Mouse (Mus musculus): ENCODE data around the gene Dlg4. TPM values are rescaled to one million over a fixed set of nuclear protein-coding genes. Genes with fewer than 3 reads are reported as not detected.
A peak's percentile ranks its signal among the peaks of the same experiment; 100 is the strongest.

The Dlg4 gene
- 100 to 1,000 TPM; 888 to 914 TPM for total RNA-seq (2021)

- DNase-seq = no peak
Measured at GRCm38 (mm10) chr11:70016669-70017068, at the start of gene Dlg4. Dlg4 (plus strand) TSS chr11:70016942.

DNA sequence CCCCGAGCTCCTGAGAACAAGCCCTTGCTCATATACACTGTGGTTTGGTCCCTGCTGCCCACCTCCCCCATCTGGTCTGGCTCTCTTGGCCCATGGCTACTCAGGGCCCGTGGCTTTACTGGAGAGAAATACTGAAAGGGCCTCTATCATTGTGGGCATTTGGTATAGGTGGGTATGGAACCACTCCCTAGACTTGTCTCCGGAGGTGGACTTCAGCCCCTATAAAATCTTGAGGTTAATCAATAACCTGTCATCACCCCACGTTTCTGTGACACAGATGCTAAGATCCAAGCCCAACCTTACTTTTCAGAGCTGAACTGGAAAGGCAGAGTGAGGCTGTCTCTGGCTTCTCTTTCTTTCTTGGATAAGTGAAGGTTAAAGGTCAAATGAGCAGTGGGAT lies 47.9 kb upstream of the Dlg4 start:
- no peak for DNase-seq

- DNase-seq = no peak
Measured at GRCm38 (mm10) chr11:69970222-69970621, 46.5 kb upstream of the Dlg4 start.

DNA sequence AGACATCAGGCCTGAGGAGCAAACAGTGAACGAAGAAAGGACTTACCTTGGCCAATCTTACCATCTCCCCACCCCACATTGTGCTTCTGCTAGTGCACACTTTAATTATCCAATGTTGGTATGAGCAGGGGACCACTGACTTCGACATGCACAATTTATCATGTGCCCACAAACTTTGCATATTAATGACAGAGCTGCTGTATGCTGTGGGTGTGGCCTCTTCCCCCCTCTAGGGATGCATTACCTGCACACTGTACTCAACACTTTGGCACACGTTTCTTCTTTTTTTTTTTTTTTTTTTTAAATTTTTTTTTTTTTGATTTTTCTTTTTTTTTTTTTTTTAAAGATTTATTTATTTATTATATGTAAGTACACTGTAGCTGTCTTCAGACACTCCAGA lies 46.0 kb upstream of the Dlg4 start:
- DNase-seq = no peak

- DNase-seq = no peak
Measured at GRCm38 (mm10) chr11:69974907-69975306, 41.8 kb upstream of the Dlg4 start.

DNA sequence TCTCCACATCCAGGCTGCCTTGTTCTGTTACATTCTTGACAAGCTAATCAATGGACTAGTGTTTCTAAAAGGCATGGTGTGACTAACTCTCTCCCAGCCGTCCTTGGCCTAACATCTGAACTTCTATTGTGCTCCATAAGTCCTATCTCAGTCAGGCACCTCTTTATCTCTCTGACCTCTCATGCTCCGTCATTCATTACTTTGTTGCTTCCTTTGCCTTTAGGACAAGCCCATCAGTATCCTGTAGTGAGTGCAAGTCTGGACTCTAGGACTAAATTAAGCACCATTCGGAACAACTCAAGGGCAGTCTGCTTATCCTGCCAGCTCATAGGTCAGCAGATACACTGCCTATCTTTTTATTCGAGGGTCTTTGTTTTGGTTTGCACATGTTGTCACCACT lies 40.5 kb upstream of the Dlg4 start:
- DNase-seq = no peak

DNA sequence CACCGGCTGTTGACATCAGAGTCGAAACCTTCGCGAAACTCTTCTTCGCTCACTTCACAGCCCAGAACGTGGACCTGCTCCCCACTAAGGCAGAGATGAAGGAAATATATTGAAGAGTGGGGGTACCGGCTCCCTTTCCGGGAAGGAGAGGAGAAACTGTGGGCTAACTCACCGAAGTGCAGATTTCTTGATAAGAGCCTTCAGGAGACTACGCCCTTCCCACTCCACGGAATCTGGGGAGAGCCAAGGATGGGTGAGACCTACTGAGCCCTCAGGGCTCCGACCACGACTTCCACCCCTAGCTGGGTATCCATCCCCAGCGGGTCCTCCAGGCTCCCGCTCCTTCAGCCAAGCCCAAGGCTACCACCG lies 36.9 kb upstream of the Dlg4 start:
- DNase-seq = no peak

DNA sequence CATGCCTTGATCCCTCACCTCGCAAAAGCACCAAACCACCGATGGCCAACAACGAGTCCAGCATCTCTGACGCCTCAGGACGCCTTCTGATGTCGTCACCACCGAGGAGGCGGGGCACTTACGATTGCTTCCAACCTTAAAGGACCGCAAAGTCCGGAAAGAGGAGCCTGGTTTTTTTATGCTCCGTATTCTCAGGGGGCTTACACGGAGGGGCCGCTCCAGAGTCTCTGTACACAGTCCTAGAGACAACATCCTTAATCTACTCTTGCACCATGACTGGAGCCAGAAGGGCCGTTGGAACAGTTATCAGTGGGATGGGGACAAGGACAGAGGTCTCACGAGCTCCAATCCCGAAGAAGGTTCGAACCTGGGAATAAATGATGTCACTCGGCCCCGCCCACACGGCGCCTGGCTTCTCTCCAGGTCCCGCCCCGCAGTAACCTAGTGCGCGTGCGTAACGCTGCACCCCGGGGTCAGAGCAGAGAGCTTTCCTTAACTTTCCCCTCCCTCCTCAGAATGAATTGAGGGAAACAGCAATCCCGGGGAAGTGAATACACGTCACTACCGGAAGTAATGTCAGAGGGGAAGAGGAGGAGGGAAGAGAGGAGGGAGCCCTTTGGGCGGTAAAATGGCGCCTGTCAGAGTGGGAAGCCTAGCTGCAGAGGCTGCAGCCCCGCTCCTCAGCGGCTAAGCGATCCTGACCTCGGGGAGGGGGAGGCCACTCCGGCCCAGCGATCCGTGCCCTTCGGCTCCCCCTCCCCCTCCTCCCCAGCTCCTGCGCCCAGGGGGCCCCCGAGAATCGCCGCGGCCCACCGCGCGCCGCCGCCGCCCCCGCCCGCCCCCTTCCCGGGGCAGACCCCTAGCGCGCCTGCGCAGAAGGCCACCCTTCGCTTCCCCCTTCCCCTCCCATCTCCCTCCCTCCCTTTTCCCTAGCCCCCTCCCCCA lies 36.3 kb upstream of the Dlg4 start:
- peak; percentile 100 for DNase-seq

GRCm38 (mm10) chr11:69981141-69981762 lies 35.5 kb upstream of the Dlg4 start, which contains the start of gene Ctdnep1:
Ctdnep1 (plus strand) TSS chr11:69981156.
- no peak for DNase-seq

GRCm38 (mm10) chr11:69982225-69982624 lies 34.5 kb upstream of the Dlg4 start, which contains the start of gene Elp5:
Elp5 (minus strand) TSS chr11:69982517.
- no peak for DNase-seq

DNA sequence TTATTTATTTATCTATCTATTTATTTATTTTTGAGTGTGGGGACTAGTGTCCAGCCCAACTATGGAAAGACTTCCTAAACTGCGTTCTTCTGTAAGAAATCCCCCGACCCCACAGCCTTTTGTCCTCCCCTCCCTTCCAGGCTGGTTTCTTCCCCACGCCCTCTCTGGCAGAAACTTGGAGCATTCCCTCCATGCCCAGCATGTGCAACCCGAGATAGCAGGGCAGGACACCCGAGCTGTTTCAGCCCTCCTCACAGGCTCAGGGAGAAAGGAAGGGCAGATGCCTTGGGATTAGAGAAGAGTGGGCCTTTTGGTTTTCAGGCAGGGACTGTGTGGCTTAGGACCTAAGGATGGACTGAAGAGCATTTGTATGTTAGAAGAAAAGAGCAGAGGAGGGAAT lies 33.9 kb upstream of the Dlg4 start:
- DNase-seq = no peak

GRCm38 (mm10) chr11:69983377-69983776 lies 33.4 kb upstream of the Dlg4 start:
- DNase-seq = no peak

DNA sequence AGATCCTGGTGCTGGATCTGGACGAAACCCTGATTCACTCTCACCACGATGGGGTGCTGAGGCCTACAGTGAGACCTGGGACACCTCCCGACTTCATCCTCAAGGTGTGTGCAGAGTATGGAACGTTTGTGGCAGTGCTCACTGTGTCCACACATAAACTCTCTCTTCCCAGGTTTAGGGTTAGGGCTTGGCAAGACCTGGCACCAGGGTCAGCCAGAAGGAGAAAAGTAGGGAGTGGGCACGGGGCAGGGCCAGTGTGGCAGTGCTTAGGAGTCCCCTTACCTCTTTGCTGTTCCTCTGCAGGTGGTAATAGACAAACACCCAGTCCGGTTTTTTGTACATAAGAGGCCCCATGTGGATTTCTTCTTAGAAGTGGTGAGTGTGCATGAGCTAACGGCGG lies 32.3 kb upstream of the Dlg4 start:
- no peak for DNase-seq

- DNase-seq = no peak
Measured at GRCm38 (mm10) chr11:69989949-69990348, 26.8 kb upstream of the Dlg4 start.

DNA sequence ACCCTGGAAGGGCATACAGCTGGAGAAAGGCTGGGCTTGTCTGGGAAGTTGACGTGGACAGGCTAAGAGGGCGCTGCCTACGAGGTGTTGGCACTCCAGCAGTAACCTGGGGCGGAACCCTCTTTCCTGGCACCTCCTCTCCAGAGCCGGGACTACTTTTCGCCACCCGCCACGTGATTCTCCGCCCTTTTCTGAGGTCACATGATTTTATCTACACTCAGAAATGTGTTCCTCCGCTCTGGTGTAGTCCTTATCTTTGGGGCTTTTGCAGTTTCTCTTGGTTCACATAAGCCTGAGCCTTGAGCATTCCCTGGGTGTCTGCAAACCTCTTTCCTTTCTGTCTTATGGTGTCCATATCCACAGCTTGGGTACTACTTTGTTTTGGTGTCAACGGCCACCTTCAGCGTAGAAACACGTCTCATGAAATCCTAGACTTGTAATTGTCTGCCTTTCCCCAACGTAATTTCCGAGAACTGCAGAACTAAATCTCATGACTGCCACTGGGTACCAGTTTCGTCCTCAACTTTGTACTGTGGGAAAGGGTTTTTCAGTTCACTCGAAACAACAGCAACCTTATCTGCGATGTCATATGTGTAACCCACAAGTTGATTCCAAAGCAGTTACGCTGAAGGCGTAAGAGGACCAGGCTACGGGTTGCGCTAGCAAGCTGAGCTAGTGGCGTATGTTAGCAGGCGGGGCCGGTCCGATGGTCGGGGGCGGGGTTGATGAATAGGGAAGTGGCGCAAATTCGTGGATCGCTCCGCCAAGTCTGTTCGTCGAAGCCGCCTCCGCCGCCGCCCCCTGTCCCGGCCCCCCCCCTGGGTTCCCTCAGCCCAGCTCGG lies 25.7 kb upstream of the Dlg4 start, which contains the start of gene Gabarap:
Gene Gabarap, plus strand, starts transcription at position 294 of the 842 bp plus-strand sequence.
- DNase-seq = peak; percentile 96

GRCm38 (mm10) chr11:69991711-69992110 lies 25.0 kb upstream of the Dlg4 start:
- DNase-seq = no peak

DNA sequence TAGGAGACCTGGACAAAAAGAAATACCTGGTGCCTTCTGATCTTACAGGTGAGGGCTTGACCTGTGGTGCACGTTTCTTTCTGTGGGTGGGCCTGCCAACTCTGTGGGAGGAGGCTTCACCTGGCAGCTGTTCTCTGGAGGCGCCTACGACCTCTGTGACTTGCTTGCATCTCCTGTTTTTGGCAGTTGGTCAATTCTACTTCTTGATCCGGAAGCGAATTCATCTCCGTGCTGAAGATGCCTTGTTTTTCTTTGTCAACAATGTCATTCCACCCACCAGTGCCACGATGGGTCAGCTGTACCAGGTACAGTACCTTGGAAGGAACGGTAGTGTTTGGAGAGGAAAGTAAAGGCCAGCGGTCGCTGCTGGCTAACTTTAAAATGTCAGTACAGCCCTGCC lies 24.3 kb upstream of the Dlg4 start:
- DNase-seq = no peak

- DNase-seq = no peak
Measured at GRCm38 (mm10) chr11:69992932-69993331, 23.8 kb upstream of the Dlg4 start.

- DNase-seq = no peak
Measured at GRCm38 (mm10) chr11:69994401-69995090, 22.2 kb upstream of the Dlg4 start.

DNA sequence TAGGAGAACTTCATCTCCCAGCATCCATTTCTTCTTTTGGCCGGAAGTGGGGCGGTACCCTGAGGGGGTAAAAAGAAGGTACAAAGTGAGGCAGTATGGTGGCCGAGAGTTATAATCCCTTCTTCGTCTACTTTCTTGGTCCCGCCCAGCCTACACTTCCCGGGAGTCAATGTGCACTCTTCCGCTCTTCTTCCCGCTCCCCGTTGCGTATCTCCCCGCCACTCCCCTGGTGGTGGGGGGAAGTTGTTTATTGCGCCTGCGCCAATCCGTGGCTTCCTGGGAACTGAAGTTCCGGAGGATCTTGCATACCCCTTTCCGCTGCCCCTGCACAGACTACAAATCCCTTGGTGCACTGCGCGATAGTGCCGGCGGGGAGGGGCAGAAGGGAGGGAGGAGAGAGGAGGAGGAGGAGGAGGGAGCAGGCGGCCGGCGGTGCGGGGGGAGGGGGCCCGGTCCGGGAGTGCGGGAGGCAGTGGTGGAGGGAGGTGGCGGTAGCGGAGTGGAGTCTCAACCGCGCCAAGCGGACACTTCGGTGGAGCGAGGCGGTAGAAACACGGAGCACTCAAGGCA lies 21.3 kb upstream of the Dlg4 start, which contains the start of gene Phf23:
Gene Phf23, plus strand, starts transcription at position 387 of the 570 bp plus-strand sequence.
- peak; percentile 97 to 98 for DNase-seq

Measured in layer of hippocampus, postnatal 36 days (tissue).